Comparison of ENCODE assay signal across 16 mouse cellular contexts in the genomic region with DNA sequence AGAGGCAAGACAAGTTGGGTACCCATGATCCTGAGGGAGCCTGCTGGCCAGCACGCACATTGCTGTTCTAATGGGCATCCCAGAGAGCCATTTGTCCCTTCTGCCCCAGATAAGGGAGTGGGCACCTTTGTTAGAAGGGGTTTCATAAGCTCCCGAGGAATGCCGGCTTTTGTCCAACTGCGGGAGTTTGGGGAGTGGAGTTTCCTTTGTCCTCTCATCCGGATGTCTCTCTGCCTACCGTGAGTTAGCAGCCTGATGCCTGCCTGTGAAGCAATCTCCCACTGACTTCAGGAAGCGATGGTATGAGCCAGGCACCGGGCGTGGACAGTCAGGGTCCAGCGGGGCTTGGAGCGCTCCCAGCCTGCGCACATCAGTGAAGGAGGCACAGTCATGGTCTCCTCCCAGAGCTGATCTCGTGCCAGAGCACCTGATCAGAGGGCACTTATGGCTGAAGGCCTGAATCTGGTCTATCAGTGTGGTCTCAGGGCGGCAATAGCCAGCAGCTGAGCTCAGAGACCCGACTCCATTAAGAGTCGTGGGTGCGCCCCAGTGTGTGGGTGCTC. TPM values are rescaled to one million over a fixed set of nuclear protein-coding genes. Genes with fewer than 3 reads are reported as not detected.
DNase-seq lines count a peak whose midpoint lies in the region; TF ChIP-seq lines count a peak whose summit lies in the region.
"Had no signal": no experiment of that assay in that cellular context is flagged by ENCODE, and none has a peak within 500 bp of the region (broad histone marks: within the 10 kb centered on the region; RNA-seq: fewer than 3 reads in every experiment).

No protein-coding gene starts in this region.

- H3K36me3 ChIP-seq in kidney, adult 2 months (ENCODE audit: control insufficient read depth, insufficient read depth, low read length) = no peaks in the 10 kb centered on the region
- H3K36me3 ChIP-seq in testis, adult 2 months (ENCODE audit: control insufficient read depth, insufficient read depth, low read length) = no peaks in the 10 kb centered on the region
- H3K36me3 ChIP-seq in thymus, adult 2 months (ENCODE audit: control insufficient read depth, insufficient read depth, low read length) = no peaks in the 10 kb centered on the region

- TF ChIP-seq POLR2A in kidney, adult 2 months (IDR thresholded peaks at IDR 0.05; ENCODE audit: low read depth, low read length) = no peak
- no peak for TF ChIP-seq POLR2A in testis, adult 2 months (IDR thresholded peaks at IDR 0.05; ENCODE audit: control insufficient read depth, low read depth, low read length)
- no peak for TF ChIP-seq POLR2A in thymus, adult 2 months (IDR thresholded peaks at IDR 0.05; ENCODE audit: control insufficient read depth, extremely low read depth, insufficient read depth, low read length, poor library complexity)

- peak; percentile 37 to 42 for DNase-seq in cerebellum, postnatal 10 days
- DNase-seq in cerebellum, postnatal 25 days = no peak
- DNase-seq in kidney, adult 2 months = peak; percentile 36
- DNase-seq in kidney, postnatal 4 days = no peak
- no peak for DNase-seq in testis, postnatal 14 days (ENCODE audit: low spot score)
- DNase-seq in thymus, adult 2 months = no peak
- DNase-seq in urinary bladder, postnatal 14 days (ENCODE audit: low spot score) = no peak
- DNase-seq: cerebellum, adult 18-20 months; gastrocnemius, postnatal 10 days; heart, adult 2 months; lung, adult 18-20 months; lung, postnatal 14 days; thymus, postnatal 36 days had no signal

- no peaks in the 10 kb centered on the region for H3K27me3 ChIP-seq in kidney, adult 2 months (replicated peaks; ENCODE audit: control insufficient read depth, insufficient read depth, low read length)
- H3K27me3 ChIP-seq in testis, adult 2 months (ENCODE audit: control insufficient read depth, insufficient read depth, low read length) = no peaks in the 10 kb centered on the region
- H3K27me3 ChIP-seq in thymus, adult 2 months (ENCODE audit: control insufficient read depth, insufficient read depth, low read length) = no peaks in the 10 kb centered on the region
- H3K27me3 ChIP-seq: heart, embryonic 15.5 days; limb, embryonic 12.5 days had no signal

- H3K4me3 ChIP-seq in kidney, adult 2 months (ENCODE audit: insufficient read depth, low read depth, low read length) = no peak overlapping the region
- peak overlapping the region; percentile 85 for H3K4me3 ChIP-seq in testis, adult 2 months (ENCODE audit: control insufficient read depth, low read depth, low read length)
- H3K4me3 ChIP-seq in thymus, adult 2 months (ENCODE audit: control insufficient read depth, insufficient read depth, low read length) = no peak overlapping the region
- H3K4me3 ChIP-seq: heart, adult 2 months; heart, embryonic 15.5 days; limb, embryonic 12.5 days had no signal

- H3K27ac ChIP-seq in kidney, adult 2 months (ENCODE audit: insufficient read depth, low read depth, low read length) = no peak overlapping the region
- H3K27ac ChIP-seq in testis, adult 2 months (ENCODE audit: control insufficient read depth, insufficient read depth, low read depth, low read length) = peak overlapping the region; percentile 43; the same call in 1 of the 2 replicates
- no peak overlapping the region for H3K27ac ChIP-seq in thymus, adult 2 months (ENCODE audit: control insufficient read depth, insufficient read depth, low read length)
- H3K27ac ChIP-seq: heart, adult 2 months; heart, embryonic 15.5 days; limb, embryonic 12.5 days had no signal

- peaks cover 11% of the 10 kb centered on the region for H3K4me1 ChIP-seq in kidney, adult 2 months (ENCODE audit: control insufficient read depth, insufficient read depth, low read length)
- H3K4me1 ChIP-seq in testis, adult 2 months (ENCODE audit: control insufficient read depth, insufficient read depth, low read length) = peaks cover 2% of the 10 kb centered on the region
- no peaks in the 10 kb centered on the region for H3K4me1 ChIP-seq in thymus, adult 2 months (replicated peaks; ENCODE audit: control insufficient read depth, insufficient read depth, low read length)
- H3K4me1 ChIP-seq: heart, embryonic 15.5 days; limb, embryonic 12.5 days had no signal

- no peak for TF ChIP-seq CTCF in kidney, adult 2 months (conservative IDR thresholded peaks at IDR 0.05; ENCODE audit: insufficient read depth, insufficient read length, low read depth, low read length)
- no peak for TF ChIP-seq CTCF in testis, adult 2 months (IDR thresholded peaks at IDR 0.05; ENCODE audit: control insufficient read depth, insufficient read depth, insufficient replicate concordance, low read depth, low read length)
- no peak for TF ChIP-seq CTCF in thymus, adult 2 months (IDR thresholded peaks at IDR 0.05; ENCODE audit: borderline replicate concordance, control insufficient read depth, extremely low read depth, insufficient read depth, low read length, poor library complexity)

- WGBS in kidney, adult 2 months = 54% methylated on average over 17 of the region's 17 CpGs
- WGBS in thymus, adult 2 months = 84% methylated on average over 17 of the region's 17 CpGs

RNA-seq across cellular contexts. Expression of a gene that starts 15.9 kb away (rescaled TPM):
- polyA plus RNA-seq in kidney, adult 2 months (2012; rRNA removed) = 138 and 139 TPM in 2 replicates
- polyA plus RNA-seq in testis, adult 2 months (2012; rRNA removed) = 13.8 and 14.2 TPM in 2 replicates
- polyA plus RNA-seq in thymus, adult 2 months (2012; rRNA removed) = 66.6 and 68.4 TPM in 2 replicates

RNA-seq across cellular contexts. Expression of a gene that starts 38.8 kb away (rescaled TPM):
- 2.7 and 3.1 TPM in 2 replicates for polyA plus RNA-seq in kidney, adult 2 months (2012; rRNA removed)
- 7.5 and 7.8 TPM in 2 replicates for polyA plus RNA-seq in testis, adult 2 months (2012; rRNA removed)
- polyA plus RNA-seq in thymus, adult 2 months (2012; rRNA removed) = 16.4 and 20.1 TPM in 2 replicates

Comparison
In these comparisons a context has a peak if more than half of its experiments do, and no peak if none do; other contexts are left out.
1. DNase-seq: peak in cerebellum, postnatal 10 days (2 of 2) and kidney, adult 2 months (single experiment); none in cerebellum, postnatal 25 days (0 of 2), kidney, postnatal 4 days (0 of 2), testis, postnatal 14 days (single experiment), thymus, adult 2 months (single experiment) and urinary bladder, postnatal 14 days (single experiment).